Mouse (Mus musculus): ENCODE measurements around the gene Iqsec1. TPM values are rescaled to one million over a fixed set of nuclear protein-coding genes. Genes with fewer than 3 reads are reported as not detected.

The Iqsec1 gene
- total and polyA plus RNA-seq, 3 experiments = 17.0 to 90.4 (median 83.5) TPM

DNA sequence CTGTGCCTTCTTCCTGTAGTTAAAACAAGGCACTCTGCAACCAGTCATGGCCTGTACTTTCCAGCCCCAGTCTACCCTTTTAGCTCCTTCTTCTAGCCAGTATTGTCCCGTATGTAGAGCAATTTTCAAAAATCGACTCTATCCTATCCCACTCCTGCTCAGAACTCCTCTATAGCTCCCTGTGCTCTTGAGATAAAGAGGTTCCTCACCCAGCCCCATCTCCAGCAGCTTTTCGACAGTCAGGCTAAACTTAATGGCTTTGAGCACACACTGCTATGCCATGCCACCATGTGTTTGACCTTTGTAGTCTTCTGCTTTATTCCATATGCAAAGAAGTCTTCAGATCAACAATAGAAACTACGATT lies 247.4 kb downstream of the Iqsec1 start:
- TF ChIP-seq NELFE (IDR thresholded peaks at IDR 0.05; ENCODE audit: low read depth, low read length) (no peak), RAD21 (IDR thresholded peaks at IDR 0.05; ENCODE audit: low read depth, low read length) (no peak), ETS1 (conservative IDR thresholded peaks at IDR 0.05; ENCODE audit: low read depth, low read length) (no peak), MAZ (IDR thresholded peaks at IDR 0.05; ENCODE audit: low read depth, low read length) (no peak), ELF1 (IDR thresholded peaks at IDR 0.05; ENCODE audit: low read depth, low read length) (no peak), CHD1 (IDR thresholded peaks at IDR 0.05; ENCODE audit: low read depth, low read length) (no peak), MEF2A (IDR thresholded peaks at IDR 0.05; ENCODE audit: borderline replicate concordance, low read depth, low read length) (no peak), MXI1 (IDR thresholded peaks at IDR 0.05; ENCODE audit: low read depth, low read length) (no peak), POLR2A (IDR thresholded peaks at IDR 0.05; ENCODE audit: low read depth, low read length) (no peak), USF1 (IDR thresholded peaks at IDR 0.05; ENCODE audit: low read depth, low read length) (no peak), USF2 (conservative IDR thresholded peaks at IDR 0.05; ENCODE audit: low read depth, low read length) (no peak), TCF12 (IDR thresholded peaks at IDR 0.05; ENCODE audit: low read depth, low read length) (no peak), IRF4 (IDR thresholded peaks at IDR 0.05; ENCODE audit: low read depth, low read length) (no peak), UBTF (IDR thresholded peaks at IDR 0.05; ENCODE audit: low read depth, low read length) (no peak), ZNF384 (IDR thresholded peaks at IDR 0.05; ENCODE audit: low read depth, low read length) (no peak), EP300 (IDR thresholded peaks at IDR 0.05; ENCODE audit: low read length) (no peak), MAX (IDR thresholded peaks at IDR 0.05; ENCODE audit: low read length) (no peak), ZKSCAN1 (IDR thresholded peaks at IDR 0.05; ENCODE audit: borderline replicate concordance, low read depth, low read length) (no peak)
- no peak for DNase-seq (ENCODE audit: extremely low read depth)
- H3K9me3 ChIP-seq (replicated peaks; ENCODE audit: low read length) = peaks cover 4% of the 10 kb centered on the region
- no peak overlapping the region for H3K4me2 ChIP-seq (ENCODE audit: insufficient read depth, low read depth, poor library complexity, severe bottlenecking)
- H3K79me2 ChIP-seq (replicated peaks; ENCODE audit: control insufficient read depth, extremely low read depth, insufficient read depth, poor library complexity, severe bottlenecking) = peaks cover 56% of the 10 kb centered on the region
- dilution Hi-C loops (cut with MboI; ENCODE audit: extremely low pct_ligation_motif_present, extremely low pct_unique_long_range_greater_than_20kb, low sequenced_read_pairs) = no loop called here
- no peak overlapping the region for H3K27ac ChIP-seq (ENCODE audit: insufficient read depth, low read depth)
- peaks cover 20 to 82% of the 10 kb centered on the region in 2 experiments for H3K4me1 ChIP-seq (ENCODE audit: control insufficient read depth in 1 of 2, insufficient read depth in 2 of 2)
- H3K9ac ChIP-seq (ENCODE audit: insufficient read depth, low read depth) = no peak overlapping the region
- peaks cover 44 to 93% of the 10 kb centered on the region in 2 experiments for H3K36me3 ChIP-seq (replicated peaks in 1 of 2; ENCODE audit: control insufficient read depth in 1 of 2, insufficient read depth in 1 of 2, low read length in 1 of 2)
- in situ Hi-C loops (cut with MboI; ENCODE audit: low pct_ligation_motif_present, low pct_unique_long_range_greater_than_20kb, low sequenced_read_pairs) = loop anchor here (5.0 kb wide), 1 partner anchor 66 kb away; no protein-coding TSS in a partner anchor
- H3K4me3 ChIP-seq (replicated peaks in 1 of 3; ENCODE audit: low read depth in 2 of 3, low read length in 2 of 3, poor library complexity in 1 of 3) = no peak overlapping the region
- H3K27me3 ChIP-seq (replicated peaks) = no peaks in the 10 kb centered on the region

DNA sequence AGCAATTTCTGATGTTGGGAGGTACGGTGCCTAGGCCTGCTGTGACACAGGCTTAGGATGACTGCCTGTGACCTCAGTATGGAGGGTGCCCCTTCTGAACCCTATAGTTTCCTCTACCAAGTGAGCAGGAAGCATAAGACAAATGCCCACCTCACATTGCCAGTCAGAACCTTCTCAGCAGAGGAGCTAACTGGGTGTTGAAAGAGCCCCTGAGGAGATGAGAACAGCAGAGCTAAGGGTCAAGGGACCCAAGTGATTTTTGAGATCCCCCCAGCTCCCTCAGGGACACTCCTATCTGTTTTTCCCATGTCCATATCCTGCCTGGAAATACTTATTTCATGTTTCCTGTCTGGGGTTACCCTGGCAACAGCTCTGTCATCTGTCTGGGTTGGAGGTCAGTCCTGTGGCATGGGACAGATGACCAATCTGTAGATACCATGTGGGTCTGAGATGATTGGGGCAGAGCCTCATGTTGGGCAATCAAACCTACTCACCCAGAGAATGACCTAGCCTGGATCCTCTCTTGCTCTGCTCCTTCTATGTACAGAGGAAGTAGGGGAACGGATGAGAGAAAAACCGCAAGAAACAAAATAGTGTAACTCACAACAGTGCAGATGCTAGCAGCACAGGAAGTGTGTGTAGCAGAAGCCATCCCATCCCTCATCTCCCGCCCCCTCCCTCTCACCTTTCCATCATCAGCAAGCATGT lies 248.0 kb downstream of the Iqsec1 start:
- Histone ChIP-seq H3K9me3 (replicated peaks; ENCODE audit: low read length) (peaks cover 4% of the 10 kb centered on the region), H3K4me1 (ENCODE audit: control insufficient read depth in 1 of 2, insufficient read depth in 2 of 2) (peaks cover 17 to 82% of the 10 kb centered on the region in 2 experiments), H3K4me2 (ENCODE audit: insufficient read depth, low read depth, poor library complexity, severe bottlenecking) (no peak overlapping the region), H3K36me3 (replicated peaks in 1 of 2; ENCODE audit: control insufficient read depth in 1 of 2, insufficient read depth in 1 of 2, low read length in 1 of 2) (peaks cover 45 to 93% of the 10 kb centered on the region in 2 experiments), H3K4me3 (replicated peaks in 1 of 3; ENCODE audit: low read depth in 2 of 3, low read length in 2 of 3, poor library complexity in 1 of 3) (no peak overlapping the region), H3K79me2 (replicated peaks; ENCODE audit: control insufficient read depth, extremely low read depth, insufficient read depth, poor library complexity, severe bottlenecking) (peaks cover 54% of the 10 kb centered on the region), H3K9ac (ENCODE audit: insufficient read depth, low read depth) (no peak overlapping the region), H3K27ac (ENCODE audit: insufficient read depth, low read depth) (no peak overlapping the region), H3K27me3 (replicated peaks) (no peaks in the 10 kb centered on the region)
- DNase-seq (ENCODE audit: extremely low read depth) = peak; percentile 58
- TF ChIP-seq ELF1 (IDR thresholded peaks at IDR 0.05; ENCODE audit: low read depth, low read length) = no peak
- no peak for TF ChIP-seq SMC3 (IDR thresholded peaks at IDR 0.05; ENCODE audit: low read depth, low read length)
- 0 out of 2 replicates have a peak, but pooled peaks have one; percentile 8 for TF ChIP-seq EP300 (IDR thresholded peaks at IDR 0.05; ENCODE audit: low read length)
- no peak for TF ChIP-seq TBP (conservative IDR thresholded peaks at IDR 0.05; ENCODE audit: low read depth, low read length)
- in situ Hi-C loops (cut with MboI; ENCODE audit: low pct_ligation_motif_present, low pct_unique_long_range_greater_than_20kb, low sequenced_read_pairs) (loop anchor here (5.0 kb wide), 1 partner anchor 67 kb away; no protein-coding TSS in a partner anchor), dilution Hi-C loops (cut with MboI; ENCODE audit: extremely low pct_ligation_motif_present, extremely low pct_unique_long_range_greater_than_20kb, low sequenced_read_pairs) (no loop called here)
